12 mouse cellular contexts compared by ENCODE assay signal in the genomic region with DNA sequence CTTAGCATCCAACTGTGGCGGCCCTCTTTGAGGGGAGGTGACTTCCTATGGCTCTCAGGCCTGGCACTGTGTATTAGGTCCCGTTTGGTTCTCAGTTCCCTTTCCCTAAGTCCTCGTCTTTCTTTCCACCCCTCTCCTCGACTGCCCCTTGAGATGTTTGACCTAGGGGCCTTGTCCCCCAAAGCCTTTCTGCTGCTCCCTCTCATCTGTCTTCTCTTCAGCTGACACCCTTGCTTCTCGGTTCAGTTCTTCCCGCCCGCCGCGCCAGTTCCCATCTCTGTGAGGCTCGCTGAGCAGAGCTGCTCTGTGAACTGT. TPM values are rescaled to one million over a fixed set of nuclear protein-coding genes. Genes with fewer than 3 reads are reported as not detected.
DNase-seq lines count a peak whose midpoint lies in the region; ATAC-seq and TF ChIP-seq lines count a peak whose summit lies in the region.
"Had no signal": no experiment of that assay in that cellular context is flagged by ENCODE, and none has a peak within 500 bp of the region (broad histone marks: within the 10 kb centered on the region; RNA-seq: fewer than 3 reads in every experiment).

No protein-coding gene starts in this region.

- no peak for ATAC-seq in heart, embryonic 13.5 days (ENCODE audit: extremely low read depth, insufficient number of reproducible peaks, low FRiP score, low TSS enrichment)
- ATAC-seq in kidney, postnatal 0 days (replicated peaks; ENCODE audit: low FRiP score, low read depth) = no peak
- no peak for ATAC-seq in midbrain, postnatal 0 days (ENCODE audit: low FRiP score)
- ATAC-seq in midbrain, embryonic 16.5 days = no peak
- ATAC-seq: CD4-positive, CD25-positive, alpha-beta regulatory T cell, adult 4 months had no signal

- no peak overlapping the region for H3K4me3 ChIP-seq in heart, embryonic 13.5 days
- H3K4me3 ChIP-seq in kidney, postnatal 0 days (replicated peaks; ENCODE audit: low read depth, low read length) = no peak overlapping the region
- no peak overlapping the region for H3K4me3 ChIP-seq in midbrain, postnatal 0 days (ENCODE audit: low read depth, low read length)
- no peak overlapping the region for H3K4me3 ChIP-seq in midbrain, embryonic 16.5 days (ENCODE audit: low read depth, low read length)
- H3K4me3 ChIP-seq: embryonic facial prominence, embryonic 13.5 days; liver, embryonic 15.5 days; megakaryocyte, embryonic 14.5 days; stomach, embryonic 15.5 days had no signal

- DNase-seq in heart, adult 9 months (ENCODE audit: low spot score in 2 of 2) = no peak
- no peak for DNase-seq in kidney, postnatal 0 days (ENCODE audit: low spot score)
- no peak for DNase-seq in kidney, postnatal 36 days
- DNase-seq in midbrain, postnatal 0 days (ENCODE audit: low spot score) = no peak
- DNase-seq in spleen, postnatal 36 days (ENCODE audit: low spot score in 2 of 2) = no peak

- 73% methylated on average over 10 of the region's 10 CpGs for WGBS in heart, embryonic 13.5 days
- 57% methylated on average over 10 of the region's 10 CpGs for WGBS in kidney, postnatal 0 days
- WGBS in midbrain, postnatal 0 days = 87% methylated on average over 10 of the region's 10 CpGs
- WGBS in midbrain, embryonic 16.5 days = 91% methylated on average over 10 of the region's 10 CpGs

- peak overlapping the region; percentile 63 for H3K27ac ChIP-seq in heart, embryonic 13.5 days (replicated peaks)
- peak overlapping the region; percentile 68 for H3K27ac ChIP-seq in kidney, postnatal 0 days
- H3K27ac ChIP-seq in midbrain, postnatal 0 days (ENCODE audit: low read depth, low read length) = no peak overlapping the region
- no peak overlapping the region for H3K27ac ChIP-seq in midbrain, embryonic 16.5 days (ENCODE audit: low read length)
- H3K27ac ChIP-seq: embryonic facial prominence, embryonic 13.5 days; liver, embryonic 15.5 days; stomach, embryonic 15.5 days had no signal

- TF ChIP-seq CTCF in kidney, postnatal 0 days (IDR thresholded peaks at IDR 0.05; ENCODE audit: low read depth) = no peak
- TF ChIP-seq CTCF in midbrain, postnatal 0 days (IDR thresholded peaks at IDR 0.05) = no peak

- H3K27me3 ChIP-seq in heart, embryonic 13.5 days (replicated peaks) = no peaks in the 10 kb centered on the region
- no peaks in the 10 kb centered on the region for H3K27me3 ChIP-seq in kidney, postnatal 0 days (ENCODE audit: insufficient read depth, low read length)
- no peaks in the 10 kb centered on the region for H3K27me3 ChIP-seq in midbrain, postnatal 0 days (ENCODE audit: insufficient read depth, low read length)
- no peaks in the 10 kb centered on the region for H3K27me3 ChIP-seq in midbrain, embryonic 16.5 days (ENCODE audit: control insufficient read depth, insufficient read depth, low read depth, low read length)
- H3K27me3 ChIP-seq: embryonic facial prominence, embryonic 13.5 days; liver, embryonic 15.5 days; stomach, embryonic 15.5 days had no signal

- 0 out of 2 replicates have a peak overlapping the region, but pooled peaks have one; percentile 28 for H3K9ac ChIP-seq in heart, embryonic 13.5 days
- no peak overlapping the region for H3K9ac ChIP-seq in kidney, postnatal 0 days (ENCODE audit: low read depth, low read length)
- H3K9ac ChIP-seq in midbrain, postnatal 0 days (replicated peaks; ENCODE audit: low read length, poor library complexity, severe bottlenecking) = 0 out of 2 replicates have a peak overlapping the region, but pooled peaks have one; percentile 19
- no peak overlapping the region for H3K9ac ChIP-seq in midbrain, embryonic 16.5 days (ENCODE audit: low read depth, low read length)
- H3K9ac ChIP-seq: embryonic facial prominence, embryonic 13.5 days; liver, embryonic 15.5 days; stomach, embryonic 15.5 days had no signal

- H3K36me3 ChIP-seq in heart, embryonic 13.5 days = peaks cover 90% of the 10 kb centered on the region
- peaks cover 47% of the 10 kb centered on the region for H3K36me3 ChIP-seq in kidney, postnatal 0 days (ENCODE audit: insufficient read depth, low read length)
- H3K36me3 ChIP-seq in midbrain, postnatal 0 days (ENCODE audit: insufficient read depth, low read length) = peaks cover 14% of the 10 kb centered on the region
- peaks cover 29% of the 10 kb centered on the region for H3K36me3 ChIP-seq in midbrain, embryonic 16.5 days (ENCODE audit: control insufficient read depth, insufficient read depth, low read length)

- no peak overlapping the region for H3K4me2 ChIP-seq in heart, embryonic 13.5 days
- H3K4me2 ChIP-seq in kidney, postnatal 0 days (ENCODE audit: low read length) = no peak overlapping the region
- H3K4me2 ChIP-seq in midbrain, postnatal 0 days (ENCODE audit: low read depth, low read length, poor library complexity, severe bottlenecking) = no peak overlapping the region
- no peak overlapping the region for H3K4me2 ChIP-seq in midbrain, embryonic 16.5 days (ENCODE audit: low read length)
- H3K4me2 ChIP-seq: embryonic facial prominence, embryonic 13.5 days; liver, embryonic 15.5 days; stomach, embryonic 15.5 days had no signal

- no peaks in the 10 kb centered on the region for H3K9me3 ChIP-seq in heart, embryonic 13.5 days
- no peaks in the 10 kb centered on the region for H3K9me3 ChIP-seq in kidney, postnatal 0 days (replicated peaks; ENCODE audit: low read length)
- H3K9me3 ChIP-seq in midbrain, postnatal 0 days (ENCODE audit: low read length) = no peaks in the 10 kb centered on the region
- no peaks in the 10 kb centered on the region for H3K9me3 ChIP-seq in midbrain, embryonic 16.5 days (replicated peaks; ENCODE audit: control insufficient read depth, low read length, poor library complexity, severe bottlenecking)
- H3K9me3 ChIP-seq: embryonic facial prominence, embryonic 13.5 days; liver, embryonic 15.5 days; stomach, embryonic 15.5 days had no signal

- H3K4me1 ChIP-seq in heart, embryonic 13.5 days = peaks cover 34% of the 10 kb centered on the region
- peaks cover 12% of the 10 kb centered on the region for H3K4me1 ChIP-seq in kidney, postnatal 0 days (replicated peaks; ENCODE audit: insufficient read depth, low read length)
- H3K4me1 ChIP-seq in midbrain, postnatal 0 days (ENCODE audit: insufficient read depth, low read length) = no peaks in the 10 kb centered on the region
- H3K4me1 ChIP-seq in midbrain, embryonic 16.5 days (ENCODE audit: control insufficient read depth, insufficient read depth, low read length) = peaks cover 15% of the 10 kb centered on the region

RNA-seq across cellular contexts. Expression of gene Nt5dc2, which starts 6.4 kb away (rescaled TPM):
- polyA plus RNA-seq in heart, embryonic 13.5 days (2015; fragmentation: Nextera tagmentation; extraction: Ambion mirVana) = 300 and 318 TPM in 2 replicates
- polyA plus RNA-seq in kidney, postnatal 0 days (2015; fragmentation: Nextera tagmentation; extraction: Ambion mirVana) = 201 and 204 TPM in 2 replicates
- 132 and 171 TPM in 2 replicates for total RNA-seq in midbrain, postnatal 0 days (2014; rRNA removed)
- 132 and 144 TPM in 2 replicates for polyA plus RNA-seq in midbrain, postnatal 0 days (2015; fragmentation: Nextera tagmentation; extraction: Ambion mirVana)
- polyA plus RNA-seq in midbrain, embryonic 16.5 days (2015; fragmentation: Nextera tagmentation; extraction: Ambion mirVana) = 170 and 199 TPM in 2 replicates
- polyA plus RNA-seq: CD4-positive, CD25-positive, alpha-beta regulatory T cell, adult 4 months had no signal

RNA-seq across cellular contexts. Expression of gene Smim4, which starts 8.5 kb away (rescaled TPM):
- 78.4 and 81.9 TPM in 2 replicates for polyA plus RNA-seq in heart, embryonic 13.5 days (2015; fragmentation: Nextera tagmentation; extraction: Ambion mirVana)
- 210 and 212 TPM in 2 replicates for polyA plus RNA-seq in kidney, postnatal 0 days (2015; fragmentation: Nextera tagmentation; extraction: Ambion mirVana)
- 3.2 and 4.3 TPM in 2 replicates for total RNA-seq in midbrain, postnatal 0 days (2014; rRNA removed)
- polyA plus RNA-seq in midbrain, postnatal 0 days (2015; fragmentation: Nextera tagmentation; extraction: Ambion mirVana) = 41.6 and 47.5 TPM in 2 replicates
- polyA plus RNA-seq in midbrain, embryonic 16.5 days (2015; fragmentation: Nextera tagmentation; extraction: Ambion mirVana) = 38.4 and 57.0 TPM in 2 replicates

RNA-seq across cellular contexts. Expression of gene Stab1, which starts 31.2 kb away (rescaled TPM):
- polyA plus RNA-seq in heart, embryonic 13.5 days (2015; fragmentation: Nextera tagmentation; extraction: Ambion mirVana) = 43.2 and 49.5 TPM in 2 replicates
- 26.4 and 27.8 TPM in 2 replicates for polyA plus RNA-seq in kidney, postnatal 0 days (2015; fragmentation: Nextera tagmentation; extraction: Ambion mirVana)
- total RNA-seq in midbrain, postnatal 0 days (2014; rRNA removed) = 25.5 and 31.4 TPM in 2 replicates
- 9.0 and 11.7 TPM in 2 replicates for polyA plus RNA-seq in midbrain, postnatal 0 days (2015; fragmentation: Nextera tagmentation; extraction: Ambion mirVana)
- polyA plus RNA-seq in midbrain, embryonic 16.5 days (2015; fragmentation: Nextera tagmentation; extraction: Ambion mirVana) = 11.2 and 15.4 TPM in 2 replicates

Comparison
In these comparisons a context has a peak if more than half of its experiments do, and no peak if none do; other contexts are left out.
1. H3K9ac ChIP-seq: peak in heart, embryonic 13.5 days (single experiment) and midbrain, postnatal 0 days (single experiment); none in kidney, postnatal 0 days (single experiment) and midbrain, embryonic 16.5 days (single experiment).
2. H3K27ac ChIP-seq: peak in heart, embryonic 13.5 days (single experiment) and kidney, postnatal 0 days (single experiment); none in midbrain, postnatal 0 days (single experiment) and midbrain, embryonic 16.5 days (single experiment).